Mouse (Mus musculus): ENCODE data around the gene Nid2.

- TF ChIP-seq POLR2A (IDR thresholded peaks at IDR 0.05; ENCODE audit: low read depth, low read length) (no peak), CTCF (IDR thresholded peaks at IDR 0.05; ENCODE audit: borderline replicate concordance, insufficient read depth, low read length) (no peak)
Measured at GRCm38 (mm10) chr14:19825481-19825880, 74.4 kb downstream of the Nid2 start.
